Mouse (Mus musculus) liver, embryonic 13.5 days (tissue): ENCODE results near the gene Cox6b1. TPM values are rescaled to one million over a fixed set of nuclear protein-coding genes. Genes with fewer than 3 reads are reported as not detected.
A peak's percentile ranks its signal among the peaks of the same experiment; 100 is the strongest.

Source experiments
- ATAC-seq: fragments of 200-750 bp; cut with Nextera tagmentation; 2 replicates; pipeline ENCODE4 v1.8.0; 2017; ENCODE audit warnings: low read depth, mild to moderate bottlenecking, moderate number of reproducible peaks, moderate library complexity
- DNase-seq: peaks from one replicate; pipeline ENCODE4 v3.0.0; 2022
- H3K27ac ChIP-seq: fragments of 300-500 bp; sonication (generic); 2 replicates; pipeline ENCODE4 v1.5.1; 2015; ENCODE audit warnings: moderate library complexity, mild to moderate bottlenecking, inconsistent platforms
- H3K27me3 ChIP-seq: fragments of 300-500 bp; sonication (generic); 2 replicates; pipeline ENCODE4 v1.6.1; 2015; ENCODE audit warnings: mild to moderate bottlenecking, inconsistent platforms
- H3K36me3 ChIP-seq: fragments of 300-500 bp; sonication (generic); 2 replicates; pipeline ENCODE4 v1.6.1; 2015; ENCODE audit warnings: mild to moderate bottlenecking, inconsistent platforms
- H3K4me1 ChIP-seq: fragments of 300-500 bp; sonication (generic); replicated peaks from 2 replicates; pipeline ENCODE4 v1.6.1; 2015; ENCODE audit warnings: inconsistent platforms
- H3K4me2 ChIP-seq: fragments of 300-500 bp; sonication (generic); 2 replicates; pipeline ENCODE4 v1.6.1; 2015; ENCODE audit warnings: inconsistent platforms, mild to moderate bottlenecking, moderate library complexity
- H3K4me3 ChIP-seq: fragments of 300-500 bp; sonication (generic); replicated peaks from 2 replicates; pipeline ENCODE4 v1.5.1; 2015; ENCODE audit warnings: mild to moderate bottlenecking, inconsistent platforms
- H3K9ac ChIP-seq: fragments of 300-500 bp; sonication (generic); 2 replicates; pipeline ENCODE4 v1.6.1; 2015; ENCODE audit warnings: mild to moderate bottlenecking, inconsistent platforms
- H3K9me3 ChIP-seq: fragments of 300-500 bp; sonication (generic); replicated peaks from 2 replicates; pipeline ENCODE4 v1.6.1; 2016; ENCODE audit warnings: inconsistent platforms
- WGBS: fragments of 180-500 bp; shearing (Covaris S2); methylation state at CpG from one replicate; pipeline ENCODE4 v1.1.7; 2015; ENCODE audit not compliant: insufficient replicate concordance; 5-methylcytosine and 5-hydroxymethylcytosine counted together
- polyA plus RNA-seq: library from polyadenylated mRNA; unstranded; fragments of >200 nt; fragmentation: Nextera tagmentation; extraction: Ambion mirVana; gene quantifications from 2 replicates; pipeline ENCODE4 v1.2.1, GENCODE M21; 2015

Cox6b1 gene
- polyA plus RNA-seq, 1 experiment from 2014 or later = 705 TPM

- Histone ChIP-seq H3K27me3 (peaks cover 4% of the 10 kb centered on the region; the same call in 1 of the 2 replicates), H3K9me3 (no peaks in the 10 kb centered on the region), H3K27ac (no peak overlapping the region), H3K4me3 (no peak overlapping the region), H3K9ac (no peak overlapping the region), H3K4me2 (no peak overlapping the region), H3K4me1 (no peaks in the 10 kb centered on the region), H3K36me3 (no peaks in the 10 kb centered on the region)
- 13% methylated on average over 8 of the region's 8 CpGs for WGBS
- ATAC-seq = peak; percentile 60; the same call in 1 of the 2 replicates
- DNase-seq = peak; percentile 29
Measured at GRCm38 (mm10) chr7:30607706-30608309, 18.1 kb downstream of the Cox6b1 start.

GRCm38 (mm10) chr7:30604944-30605343 lies 21.0 kb downstream of the Cox6b1 start:
- no peak overlapping the region for H3K9ac ChIP-seq
- peaks cover 9% of the 10 kb centered on the region for H3K4me1 ChIP-seq
- no peaks in the 10 kb centered on the region for H3K9me3 ChIP-seq
- DNase-seq (no peak), ATAC-seq (no peak)
- no peak overlapping the region for H3K4me3 ChIP-seq
- no peak overlapping the region for H3K27ac ChIP-seq
- peaks cover 4% of the 10 kb centered on the region; the same call in 1 of the 2 replicates for H3K27me3 ChIP-seq
- H3K4me2 ChIP-seq = no peak overlapping the region
- 76% methylated on average over 8 of the region's 8 CpGs for WGBS
- H3K36me3 ChIP-seq = no peaks in the 10 kb centered on the region

GRCm38 (mm10) chr7:30604424-30604823 lies 21.5 kb downstream of the Cox6b1 start:
- Histone ChIP-seq H3K36me3 (no peaks in the 10 kb centered on the region), H3K27ac (no peak overlapping the region), H3K4me3 (no peak overlapping the region), H3K9ac (no peak overlapping the region), H3K4me1 (peaks cover 14% of the 10 kb centered on the region), H3K4me2 (no peak overlapping the region), H3K27me3 (peaks cover 4% of the 10 kb centered on the region; the same call in 1 of the 2 replicates), H3K9me3 (no peaks in the 10 kb centered on the region)
- no peak for ATAC-seq
- WGBS = 46% methylated on average over 8 of the region's 8 CpGs
- no peak for DNase-seq

GRCm38 (mm10) chr7:30602583-30602982 lies 23.4 kb downstream of the Cox6b1 start:
- Histone ChIP-seq H3K4me3 (no peak overlapping the region), H3K4me1 (peaks cover 15% of the 10 kb centered on the region), H3K9me3 (no peaks in the 10 kb centered on the region), H3K9ac (no peak overlapping the region), H3K27ac (no peak overlapping the region), H3K36me3 (no peaks in the 10 kb centered on the region), H3K4me2 (no peak overlapping the region), H3K27me3 (0 out of 2 replicates have a peak, but pooled peaks cover 4% of the 10 kb centered on the region)
- DNase-seq (no peak), ATAC-seq (no peak)
- WGBS = 42% methylated on average over 3 of the region's 3 CpGs

- DNase-seq (no peak), ATAC-seq (no peak)
- H3K27ac ChIP-seq = no peak overlapping the region
- H3K27me3 ChIP-seq = no peaks in the 10 kb centered on the region
- peaks cover 15% of the 10 kb centered on the region for H3K4me1 ChIP-seq
- no peaks in the 10 kb centered on the region for H3K9me3 ChIP-seq
- H3K9ac ChIP-seq = peak overlapping the region; percentile 49; the same call in 1 of the 2 replicates
- no peaks in the 10 kb centered on the region for H3K36me3 ChIP-seq
- peak overlapping the region; percentile 50; the same call in 1 of the 2 replicates for H3K4me2 ChIP-seq
- H3K4me3 ChIP-seq = no peak overlapping the region
- 70% methylated on average over 7 of the region's 7 CpGs for WGBS
Measured at GRCm38 (mm10) chr7:30600651-30601050, 25.3 kb downstream of the Cox6b1 start.

GRCm38 (mm10) chr7:30599933-30600353 lies 26.0 kb downstream of the Cox6b1 start:
- peak overlapping the region; percentile 50 for H3K4me2 ChIP-seq
- no peaks in the 10 kb centered on the region for H3K9me3 ChIP-seq
- peaks cover 4% of the 10 kb centered on the region; the same call in 1 of the 2 replicates for H3K27me3 ChIP-seq
- ATAC-seq (peak; percentile 97), DNase-seq (peak; percentile 81)
- no peak overlapping the region for H3K27ac ChIP-seq
- WGBS = 3% methylated on average over 16 of the region's 16 CpGs
- peaks cover 16% of the 10 kb centered on the region for H3K4me1 ChIP-seq
- H3K9ac ChIP-seq = peak overlapping the region; percentile 49; the same call in 1 of the 2 replicates
- H3K4me3 ChIP-seq = no peak overlapping the region
- H3K36me3 ChIP-seq = no peaks in the 10 kb centered on the region

GRCm38 (mm10) chr7:30598786-30599185 lies 27.2 kb downstream of the Cox6b1 start, which contains the start of gene Zbtb32:
Gene Zbtb32, minus strand, starts transcription at chr7:30598909.
- peaks cover 7% of the 10 kb centered on the region; the same call in 1 of the 2 replicates for H3K27me3 ChIP-seq
- ATAC-seq (no peak), DNase-seq (no peak)
- H3K4me2 ChIP-seq = peak within 1 kb of the TSS; percentile 50
- peaks cover 28% of the 10 kb centered on the region for H3K4me1 ChIP-seq
- no peak within 1 kb of the TSS for H3K9ac ChIP-seq
- WGBS = 88% methylated on average over 12 of the region's 12 CpGs
- H3K9me3 ChIP-seq = no peaks in the 10 kb centered on the region
- H3K36me3 ChIP-seq = no peaks in the 10 kb centered on the region
- no peak within 1 kb of the TSS for H3K27ac ChIP-seq
- H3K4me3 ChIP-seq = no peak within 1 kb of the TSS

- Histone ChIP-seq H3K9ac (no peak overlapping the region), H3K4me2 (no peak overlapping the region), H3K4me1 (peaks cover 34% of the 10 kb centered on the region), H3K36me3 (no peaks in the 10 kb centered on the region), H3K4me3 (no peak overlapping the region), H3K27me3 (peaks cover 7% of the 10 kb centered on the region; the same call in 1 of the 2 replicates), H3K27ac (no peak overlapping the region), H3K9me3 (no peaks in the 10 kb centered on the region)
- WGBS = 65% methylated on average over 5 of the region's 5 CpGs
- no peak for DNase-seq
- no peak for ATAC-seq
Measured at GRCm38 (mm10) chr7:30596811-30597210, 29.1 kb downstream of the Cox6b1 start.

GRCm38 (mm10) chr7:30596093-30596492 lies 29.9 kb downstream of the Cox6b1 start:
- H3K27me3 ChIP-seq = peaks cover 7% of the 10 kb centered on the region; the same call in 1 of the 2 replicates
- H3K36me3 ChIP-seq = no peaks in the 10 kb centered on the region
- no peaks in the 10 kb centered on the region for H3K9me3 ChIP-seq
- ATAC-seq = no peak
- WGBS = 60% methylated on average over 5 of the region's 5 CpGs
- H3K9ac ChIP-seq = no peak overlapping the region
- H3K4me2 ChIP-seq = no peak overlapping the region
- H3K27ac ChIP-seq = no peak overlapping the region
- H3K4me1 ChIP-seq = peaks cover 34% of the 10 kb centered on the region
- DNase-seq = no peak
- no peak overlapping the region for H3K4me3 ChIP-seq

GRCm38 (mm10) chr7:30594510-30595024 lies 31.4 kb downstream of the Cox6b1 start:
- Histone ChIP-seq H3K27ac (no peak overlapping the region), H3K9ac (no peak overlapping the region), H3K9me3 (no peaks in the 10 kb centered on the region), H3K4me1 (peaks cover 29% of the 10 kb centered on the region), H3K4me2 (no peak overlapping the region), H3K36me3 (no peaks in the 10 kb centered on the region), H3K4me3 (no peak overlapping the region), H3K27me3 (peaks cover 7% of the 10 kb centered on the region; the same call in 1 of the 2 replicates)
- ATAC-seq (no peak), DNase-seq (no peak)
- WGBS = 57% methylated on average over 4 of the region's 4 CpGs

- WGBS = 48% methylated on average over 10 of the region's 10 CpGs
- H3K27me3 ChIP-seq = peaks cover 7% of the 10 kb centered on the region; the same call in 1 of the 2 replicates
- DNase-seq (no peak), ATAC-seq (no peak)
- H3K9ac ChIP-seq = no peak overlapping the region
- H3K36me3 ChIP-seq = no peaks in the 10 kb centered on the region
- H3K4me2 ChIP-seq = no peak overlapping the region
- no peaks in the 10 kb centered on the region for H3K9me3 ChIP-seq
- H3K27ac ChIP-seq = no peak overlapping the region
- H3K4me1 ChIP-seq = peaks cover 30% of the 10 kb centered on the region
- no peak overlapping the region for H3K4me3 ChIP-seq
Measured at GRCm38 (mm10) chr7:30593579-30594509, 32.1 kb downstream of the Cox6b1 start.
